Mouse (Mus musculus) ES-E14 (cell line): Measurements from ENCODE around the gene Thtpa. TPM values are rescaled to one million over a fixed set of nuclear protein-coding genes. Genes with fewer than 3 reads are reported as not detected.

Source experiments
- DNase-seq: peaks from one replicate; pipeline ENCODE4 v3.0.0-alpha.2; 2013; ENCODE audit warnings: low read depth, low spot score
- H3K27ac ChIP-seq: 2 replicates; pipeline ENCODE4 v1.5.1; 2012; ENCODE audit warnings: low read depth, mild to moderate bottlenecking, low read length, moderate library complexity, mixed read lengths; ENCODE audit not compliant: poor library complexity, insufficient read depth, severe bottlenecking
- H3K36me3 ChIP-seq: 2 replicates; pipeline ENCODE4 v1.6.1; 2012; ENCODE audit warnings: mild to moderate bottlenecking, low read length, moderate library complexity, mixed read lengths; ENCODE audit not compliant: control insufficient read depth, poor library complexity, insufficient read depth, severe bottlenecking
- H3K4me1 ChIP-seq, 2 experiments: fragments of 150-350 bp in 1 of 2; sonication (generic) in 1 of 2; 2 replicates each; pipeline ENCODE4 v1.6.1; 2012; ENCODE audit warnings: low read length in 2 of 2, mild to moderate bottlenecking in 1 of 2, mixed read lengths in 1 of 2; ENCODE audit not compliant: control insufficient read depth in 2 of 2, insufficient read depth in 2 of 2, poor library complexity in 1 of 2
- H3K4me3 ChIP-seq, 2 experiments: fragments of 150-350 bp in 1 of 2; sonication (generic) in 1 of 2; 2 replicates each; pipeline ENCODE4 v1.5.1; 2012; ENCODE audit warnings: low read length in 2 of 2, low read depth in 1 of 2, mild to moderate bottlenecking in 1 of 2, mixed read lengths in 1 of 2; ENCODE audit not compliant: insufficient read depth in 1 of 2, poor library complexity in 1 of 2, severe bottlenecking in 1 of 2
- H3K9ac ChIP-seq: 2 replicates; pipeline ENCODE4 v1.6.1; 2012; ENCODE audit warnings: low read depth, mild to moderate bottlenecking, low read length, mixed read lengths; ENCODE audit not compliant: poor library complexity, insufficient read depth, severe bottlenecking
- H3K9me3 ChIP-seq: fragments of 150-350 bp; sonication (generic); 2 replicates; pipeline ENCODE4 v1.6.1; 2012; ENCODE audit warnings: low read depth, mild to moderate bottlenecking, low read length; ENCODE audit not compliant: control insufficient read depth, insufficient read depth
- MAFK ChIP-seq: IDR thresholded peaks from 2 replicates; pipeline ENCODE4 v1.6.1; 2014; ENCODE audit warnings: mild to moderate bottlenecking, low read depth, low read length, inconsistent platforms; ENCODE audit not compliant: insufficient read depth
- ZC3H11A ChIP-seq: IDR thresholded peaks from 2 replicates; pipeline ENCODE4 v1.6.1; 2012; ENCODE audit warnings: low read depth, mild to moderate bottlenecking, inconsistent platforms, low read length, borderline replicate concordance
- ZNF384 ChIP-seq: IDR thresholded peaks from 2 replicates; pipeline ENCODE4 v1.6.1; 2012; ENCODE audit warnings: low read depth, low read length, inconsistent platforms
- in situ Hi-C, 2 experiments: fragments of 600-800 bp; cut with MboI; formaldehyde crosslinking; loops; one replicate each; pipeline ENCODE4 v1.15.1; 2025; ENCODE audit warnings: low sequenced_read_pairs in 2 of 2, inconsistent platforms in 1 of 2; ENCODE audit not compliant: unreplicated experiment in 2 of 2
- total RNA-seq: library from RNA; depleted of rRNA; stranded (reverse); fragments of 300-350 nt; gene quantifications from 2 replicates; pipeline ENCODE4 v1.2.3, GENCODE M21; 2012; rRNA removed

Gene Thtpa
- total RNA-seq, 1 experiment: 7.9 TPM

DNA sequence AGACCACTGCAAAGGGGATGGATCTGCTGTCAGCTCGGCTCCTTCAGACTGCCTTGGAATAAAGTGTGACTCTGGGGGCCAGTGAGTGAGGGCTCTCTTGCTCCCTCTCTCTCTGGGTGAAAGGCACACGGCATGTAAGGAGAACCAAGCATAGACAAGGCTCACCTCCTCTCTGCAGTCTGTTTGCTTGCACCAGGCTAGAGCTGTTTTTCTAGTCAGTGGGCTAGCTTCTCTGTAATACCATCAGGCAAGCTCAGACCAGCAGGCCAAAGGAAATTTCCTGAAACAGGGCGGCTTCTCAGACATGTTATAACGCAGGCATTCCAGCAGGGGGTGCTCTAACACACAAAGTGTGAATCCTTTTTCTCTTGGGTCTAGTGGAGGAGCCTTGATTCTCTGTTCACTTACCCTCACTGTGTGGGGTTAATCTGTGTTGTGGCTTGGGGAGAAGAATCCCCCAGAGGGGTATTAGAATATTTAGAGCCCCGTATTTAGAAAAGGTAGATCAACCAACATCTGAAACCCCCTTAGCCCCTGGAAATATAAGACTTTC is 53.9 kb downstream of the Thtpa start:
- Histone ChIP-seq H3K9me3 (no peaks in the 10 kb centered on the region), H3K27ac (no peak overlapping the region), H3K4me3 (no peak overlapping the region), H3K9ac (no peak overlapping the region), H3K36me3 (no peaks in the 10 kb centered on the region), H3K4me1 (no peaks in the 10 kb centered on the region)
- peak; percentile 63 for DNase-seq
- in situ Hi-C loops: no loop called here
- TF ChIP-seq ZNF384 (no peak), ZC3H11A (peak; percentile 44; the same call in 1 of the 2 replicates), MAFK (no peak)

Other genes with a start within 250 kb of the Thtpa start
- 2.5 and 3.9 TPM in 2 replicates for gene Homez, start 223.8 kb upstream of the Thtpa start, total RNA-seq
- 0.62 and 0.74 TPM in 2 replicates for gene Ppp1r3e, start 217.2 kb upstream of the Thtpa start, total RNA-seq
- 7.7 and 9.4 TPM in 2 replicates for gene Bcl2l2, start 211.4 kb upstream of the Thtpa start, total RNA-seq
- gene Gm20521, start 211.3 kb upstream of the Thtpa start, total RNA-seq: 0.71 and 0.79 TPM in 2 replicates
- 76.8 and 117 TPM in 2 replicates for gene Pabpn1, start 202.3 kb upstream of the Thtpa start, total RNA-seq
- gene Slc22a17, start 181.7 kb upstream of the Thtpa start, total RNA-seq: 5.2 and 16.2 TPM in 2 replicates
- 10.8 and 28.3 TPM in 2 replicates for gene Efs, start 168.7 kb upstream of the Thtpa start, total RNA-seq
- 0.27 and 0.74 TPM in 2 replicates for gene Il25, start 162.1 kb upstream of the Thtpa start, total RNA-seq
- 0.74 TPM in 1 of 2 replicates, not detected in the other for gene Cmtm5, start 158.5 kb upstream of the Thtpa start, total RNA-seq
- gene Myh6, start 127.9 kb upstream of the Thtpa start, total RNA-seq: 7.1 and 8.8 TPM in 2 replicates
- gene Gm17428, start 117.9 kb upstream of the Thtpa start, total RNA-seq: not detected in 2 replicates
- gene Myh7, start 100.2 kb upstream of the Thtpa start, total RNA-seq: 3.2 and 3.3 TPM in 2 replicates
- 53.5 and 90.9 TPM in 2 replicates for gene Ngdn, start 79.3 kb upstream of the Thtpa start, total RNA-seq
- gene Zfhx2, start 2.5 kb upstream of the Thtpa start, total RNA-seq: 9.4 and 12.4 TPM in 2 replicates
- gene Ap1g2, start 11.8 kb downstream of the Thtpa start, total RNA-seq: 5.9 and 14.1 TPM in 2 replicates
- 1.7 and 3.8 TPM in 2 replicates for gene Jph4, start 22.2 kb downstream of the Thtpa start, total RNA-seq
- gene Dhrs2, start 127.2 kb downstream of the Thtpa start, total RNA-seq: not detected in 2 replicates